Mouse (Mus musculus) megakaryocyte, embryonic 14.5 days (primary cell): ENCODE measurements at regions not wholly inside any gene's neighbourhood (a gene's known extent, or its start where the extent isn't known, plus 50 kb on each side); places are given as distances from the start of the nearest gene placed in this dataset.
A peak's percentile ranks its signal among the peaks of the same experiment; 100 is the strongest.

Source experiments
- H3K27me3 ChIP-seq: replicated peaks from 2 replicates; pipeline ENCODE3; 2012; ENCODE audit warnings: inconsistent platforms
- H3K36me3 ChIP-seq: replicated peaks from 2 replicates; pipeline ENCODE3; 2012; ENCODE audit warnings: low read length, inconsistent platforms, mixed read lengths
- H3K4me1 ChIP-seq: 2 replicates; pipeline ENCODE4 v1.6.1; 2012; ENCODE audit warnings: inconsistent platforms
- H3K4me3 ChIP-seq: replicated peaks from 2 replicates; pipeline ENCODE3; 2012; ENCODE audit warnings: moderate library complexity, mild to moderate bottlenecking, inconsistent platforms
- H3K9me3 ChIP-seq: 2 replicates; pipeline ENCODE4 v1.6.1; 2012; ENCODE audit warnings: inconsistent platforms
- FLI1 ChIP-seq: IDR thresholded peaks from 2 replicates; pipeline ENCODE4 v1.6.1; 2012; ENCODE audit warnings: low read length, inconsistent platforms, mixed read lengths
- GATA1 ChIP-seq: IDR thresholded peaks from 3 replicates; pipeline ENCODE4 v1.6.1; 2012; ENCODE audit warnings: mixed read lengths, low read length, inconsistent platforms, borderline replicate concordance

GRCm38 (mm10) chr1:157012950-157013668 is 73.7 kb upstream of the Ralgps2 start:
- Histone ChIP-seq H3K4me1 (peaks cover 85% of the 10 kb centered on the region), H3K27me3 (no peaks in the 10 kb centered on the region), H3K9me3 (no peaks in the 10 kb centered on the region), H3K36me3 (no peaks in the 10 kb centered on the region), H3K4me3 (no peak overlapping the region)
- no peak for TF ChIP-seq FLI1
- TF ChIP-seq GATA1 = no peak

GRCm38 (mm10) chr1:157011226-157011625 is 71.8 kb upstream of the Ralgps2 start:
- no peak for TF ChIP-seq FLI1
- no peak for TF ChIP-seq GATA1
- no peak overlapping the region for H3K4me3 ChIP-seq
- no peaks in the 10 kb centered on the region for H3K9me3 ChIP-seq
- H3K27me3 ChIP-seq = no peaks in the 10 kb centered on the region
- H3K36me3 ChIP-seq = no peaks in the 10 kb centered on the region
- peaks cover 83% of the 10 kb centered on the region for H3K4me1 ChIP-seq

- peaks cover 75% of the 10 kb centered on the region for H3K4me1 ChIP-seq
- TF ChIP-seq GATA1 (no peak), FLI1 (no peak)
- no peaks in the 10 kb centered on the region for H3K36me3 ChIP-seq
- no peaks in the 10 kb centered on the region for H3K9me3 ChIP-seq
- H3K27me3 ChIP-seq = no peaks in the 10 kb centered on the region
- H3K4me3 ChIP-seq = no peak overlapping the region
Observed at GRCm38 (mm10) chr1:157009427-157009826, 70.0 kb upstream of the Ralgps2 start.

DNA sequence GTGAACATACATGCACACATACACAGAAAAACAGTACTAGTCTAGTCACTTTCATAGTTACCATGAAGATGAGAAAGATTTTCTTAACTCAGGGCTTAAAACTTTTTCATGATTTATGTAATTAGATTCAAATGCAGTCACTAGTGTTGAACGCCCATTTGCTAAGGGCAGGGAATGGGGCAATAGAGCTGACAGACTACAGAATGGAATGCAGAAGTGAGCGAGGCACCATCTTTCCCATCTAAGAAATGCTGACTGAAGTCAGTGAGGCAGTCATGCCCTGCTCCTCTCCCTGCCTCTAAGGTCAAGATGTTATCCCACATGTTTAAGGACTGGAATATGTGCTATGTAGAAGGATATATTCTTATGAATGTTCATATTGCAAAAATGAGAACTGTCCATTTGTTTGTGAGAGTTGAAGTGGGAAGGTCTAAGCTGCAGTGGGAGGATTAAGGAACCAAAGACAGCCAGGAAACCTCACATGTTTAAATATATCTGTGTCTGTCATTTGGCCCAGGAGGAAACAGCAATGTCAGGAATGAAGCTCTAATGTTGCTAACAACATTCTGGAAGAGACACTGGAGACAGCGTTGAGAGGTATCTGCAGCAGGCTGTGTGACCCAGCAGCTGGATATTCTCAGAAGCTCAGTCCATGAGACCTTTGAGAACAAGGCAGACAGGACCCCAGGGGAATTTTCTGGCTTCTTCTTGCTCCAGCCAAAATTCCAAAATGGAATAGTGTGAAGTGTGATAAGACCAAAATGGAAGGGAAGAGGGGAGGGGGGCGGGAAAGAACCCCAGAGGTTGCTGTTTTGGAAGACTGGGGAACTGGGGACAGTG is 68.7 kb upstream of the Ralgps2 start:
- Histone ChIP-seq H3K4me3 (peak overlapping the region; percentile 80), H3K27me3 (no peaks in the 10 kb centered on the region), H3K36me3 (no peaks in the 10 kb centered on the region), H3K4me1 (peaks cover 64% of the 10 kb centered on the region), H3K9me3 (no peaks in the 10 kb centered on the region)
- TF ChIP-seq FLI1 = no peak
- TF ChIP-seq GATA1 = no peak

DNA sequence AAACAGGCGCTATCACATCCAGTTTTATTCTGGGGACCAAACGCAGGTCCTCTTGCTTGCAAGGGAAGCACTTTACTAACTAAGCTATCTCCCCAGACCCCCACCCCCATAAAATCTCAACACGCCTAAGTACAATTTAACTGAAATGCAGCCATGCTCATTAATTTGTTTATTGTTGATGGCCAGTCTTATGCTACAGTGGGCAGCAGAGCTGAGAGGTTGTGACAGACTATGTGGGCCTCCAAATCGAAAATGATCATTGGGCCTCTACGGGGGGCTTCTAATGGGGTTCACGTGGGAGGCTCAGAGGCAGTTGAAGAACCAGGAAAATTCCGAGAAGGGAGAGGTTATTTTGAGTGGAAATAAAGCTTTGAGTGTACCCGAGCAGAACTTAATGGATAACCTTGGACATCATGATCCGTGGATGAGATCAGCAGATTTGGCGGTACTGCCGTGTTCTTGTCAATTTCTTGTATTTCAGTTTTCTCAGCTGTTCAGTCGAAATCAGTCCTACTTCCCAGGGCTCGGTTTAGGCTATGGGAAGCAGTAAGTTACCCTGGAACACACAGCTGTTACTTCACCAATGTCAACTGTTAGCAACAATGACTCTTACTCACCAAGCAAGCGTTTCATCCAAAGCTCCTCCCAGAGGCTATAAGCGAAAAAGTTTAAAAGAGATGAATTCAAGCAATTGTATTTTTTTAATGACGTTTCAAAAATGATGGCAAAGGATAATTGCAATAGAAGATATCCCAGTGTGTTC is 65.1 kb upstream of the Ralgps2 start:
- H3K4me3 ChIP-seq = no peak overlapping the region
- TF ChIP-seq GATA1 (no peak), FLI1 (no peak)
- no peaks in the 10 kb centered on the region for H3K27me3 ChIP-seq
- H3K9me3 ChIP-seq = no peaks in the 10 kb centered on the region
- H3K36me3 ChIP-seq = no peaks in the 10 kb centered on the region
- peaks cover 68% of the 10 kb centered on the region for H3K4me1 ChIP-seq

DNA sequence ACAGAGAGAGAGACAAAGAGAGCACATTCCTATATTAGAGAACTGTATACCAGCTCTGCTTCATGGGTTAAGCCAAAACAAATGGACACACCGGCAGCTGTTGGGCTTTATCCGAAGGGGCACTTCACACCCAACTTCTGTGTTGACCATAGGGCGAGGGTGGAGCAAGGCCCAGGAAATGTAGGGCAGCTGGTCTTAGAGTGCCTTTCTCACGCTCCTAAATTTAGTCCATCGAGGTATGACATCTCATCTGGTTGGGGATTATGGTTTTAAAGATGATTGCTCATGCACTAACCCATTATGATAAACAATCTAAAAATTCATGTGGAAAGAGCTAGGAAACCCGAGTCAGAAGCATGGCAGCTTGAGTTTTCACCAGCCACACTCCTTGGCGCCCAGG is 63.6 kb upstream of the Ralgps2 start:
- no peaks in the 10 kb centered on the region for H3K27me3 ChIP-seq
- H3K4me3 ChIP-seq = no peak overlapping the region
- peaks cover 64% of the 10 kb centered on the region for H3K4me1 ChIP-seq
- no peaks in the 10 kb centered on the region for H3K9me3 ChIP-seq
- no peaks in the 10 kb centered on the region for H3K36me3 ChIP-seq
- no peak for TF ChIP-seq GATA1

GRCm38 (mm10) chr1:157002258-157002657 is 62.8 kb upstream of the Ralgps2 start:
- TF ChIP-seq GATA1 (no peak), FLI1 (no peak)
- no peak overlapping the region for H3K4me3 ChIP-seq
- H3K27me3 ChIP-seq = no peaks in the 10 kb centered on the region
- peaks cover 64% of the 10 kb centered on the region for H3K4me1 ChIP-seq
- H3K36me3 ChIP-seq = no peaks in the 10 kb centered on the region
- no peaks in the 10 kb centered on the region for H3K9me3 ChIP-seq

GRCm38 (mm10) chr1:157001008-157001660 is 61.7 kb upstream of the Ralgps2 start:
- no peak for TF ChIP-seq GATA1
- no peak for TF ChIP-seq FLI1
- H3K9me3 ChIP-seq = no peaks in the 10 kb centered on the region
- no peaks in the 10 kb centered on the region for H3K36me3 ChIP-seq
- H3K4me1 ChIP-seq = peaks cover 65% of the 10 kb centered on the region
- H3K27me3 ChIP-seq = no peaks in the 10 kb centered on the region
- H3K4me3 ChIP-seq = no peak overlapping the region

DNA sequence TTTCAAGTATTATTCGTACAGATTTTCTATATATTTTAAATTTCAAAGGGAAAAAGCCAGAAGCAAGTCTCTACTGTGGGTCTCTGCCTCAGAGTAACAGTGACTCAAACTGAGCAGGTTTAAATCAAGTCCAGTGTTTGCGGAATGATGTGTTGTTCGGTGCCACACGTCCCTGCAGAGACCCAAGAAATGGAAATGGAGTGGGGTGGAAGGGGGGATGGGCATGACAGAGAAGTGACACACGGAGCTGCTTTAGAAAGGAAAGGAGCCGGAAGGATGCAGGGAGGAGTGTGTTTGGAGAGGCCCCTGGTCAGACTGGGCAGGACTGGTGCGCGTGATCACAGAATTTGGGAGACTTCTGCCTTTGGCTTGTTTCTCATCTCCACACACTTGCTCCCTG is 60.5 kb upstream of the Ralgps2 start:
- Histone ChIP-seq H3K4me1 (peaks cover 70% of the 10 kb centered on the region), H3K36me3 (no peaks in the 10 kb centered on the region), H3K27me3 (no peaks in the 10 kb centered on the region), H3K4me3 (no peak overlapping the region), H3K9me3 (no peaks in the 10 kb centered on the region)
- TF ChIP-seq FLI1 (no peak), GATA1 (no peak)
